Comparison of ENCODE assay signal across 8 mouse cellular contexts in genomic region chr13:84221820-84222681, GRCm38 (mm10). TPM values are rescaled to one million over a fixed set of nuclear protein-coding genes. Genes with fewer than 3 reads are reported as not detected.
DNase-seq lines count a peak whose midpoint lies in the region; ATAC-seq and TF ChIP-seq lines count a peak whose summit lies in the region.

Gene Tmem161b, plus strand, starts transcription at chr13:84222296.

- no peak for TF ChIP-seq CTCF in MEL (IDR thresholded peaks at IDR 0.05 in 2 of 3, conservative IDR thresholded peaks at IDR 0.05 in 1 of 3; ENCODE audit: control insufficient read depth in 1 of 3, insufficient read depth in 1 of 3, low read depth in 2 of 3, low read length in 3 of 3, poor library complexity in 1 of 3, severe bottlenecking in 1 of 3)
- TF ChIP-seq CTCF in cerebellum, adult 2 months (IDR thresholded peaks at IDR 0.05; ENCODE audit: borderline replicate concordance, insufficient read depth, low read depth, low read length): no peak
- TF ChIP-seq CTCF in forebrain, postnatal 0 days (IDR thresholded peaks at IDR 0.05; ENCODE audit: low read depth): peak; percentile 11; the same call in 1 of the 2 replicates

- no peak for TF ChIP-seq EP300 in MEL (IDR thresholded peaks at IDR 0.05; ENCODE audit: low read depth in 1 of 2, low read length in 2 of 2)

- under 1% methylated on average over 52 of the region's 52 CpGs for WGBS in cerebellum, adult 2 months
- 2% methylated on average over 50 of the region's 52 CpGs for WGBS in forebrain, postnatal 0 days
- WGBS in lung, embryonic 15.5 days: under 1% methylated on average over 44 of the region's 52 CpGs

- peak; percentile 48 to 93 for TF ChIP-seq POLR2A in MEL (IDR thresholded peaks at IDR 0.05; ENCODE audit: control insufficient read depth in 1 of 2, insufficient read depth in 1 of 2, low read depth in 1 of 2, low read length in 2 of 2, poor library complexity in 1 of 2)
- peak; percentile 63; the same call in 1 of the 2 replicates for TF ChIP-seq POLR2A in cerebellum, adult 2 months (IDR thresholded peaks at IDR 0.05; ENCODE audit: borderline replicate concordance, insufficient read depth, low read length)

- peaks cover 31% of the 10 kb centered on the region for H3K79me2 ChIP-seq in MEL (ENCODE audit: control insufficient read depth, insufficient read depth, low read length, poor library complexity)

- DNase-seq in MEL (ENCODE audit: low read depth, low spot score): peak; percentile 96
- DNase-seq in cerebellum, adult 2 months: peak; percentile 91 to 94
- peak; percentile 89 for DNase-seq in forebrain, postnatal 0 days
- peak; percentile 90 for DNase-seq in heart, postnatal 4 days
- peak; percentile 86 to 87 for DNase-seq in layer of hippocampus, adult 8-10 months (ENCODE audit: low spot score in 2 of 2)
- peak; percentile 90 for DNase-seq in ovary, adult 18-20 months (ENCODE audit: low spot score)
- DNase-seq in thymus, postnatal 0 days (ENCODE audit: low spot score): peak; percentile 86

- ATAC-seq in forebrain, postnatal 0 days: peak; percentile 97
- peak; percentile 99 for ATAC-seq in lung, embryonic 15.5 days (ENCODE audit: borderline replicate concordance, extremely low read depth, low FRiP score, low TSS enrichment)

- peak within 1 kb of the TSS; percentile 90 for H3K4me2 ChIP-seq in forebrain, postnatal 0 days (ENCODE audit: low read depth)
- H3K4me2 ChIP-seq in lung, embryonic 15.5 days: peak within 1 kb of the TSS; percentile 88

- no peak for TF ChIP-seq RAD21 in MEL (IDR thresholded peaks at IDR 0.05; ENCODE audit: low read depth, low read length)

- H3K4me3 ChIP-seq in MEL (ENCODE audit: control insufficient read depth in 1 of 2, insufficient read depth in 1 of 2, low read depth in 2 of 2, low read length in 2 of 2): peak within 1 kb of the TSS; percentile 97 to 98
- peak within 1 kb of the TSS; percentile 99 for H3K4me3 ChIP-seq in cerebellum, adult 2 months (replicated peaks; ENCODE audit: insufficient read depth, low read depth, low read length)
- peak within 1 kb of the TSS; percentile 81 for H3K4me3 ChIP-seq in forebrain, postnatal 0 days (ENCODE audit: low read depth, low read length)
- H3K4me3 ChIP-seq in lung, embryonic 15.5 days: peak within 1 kb of the TSS; percentile 84

- no peaks in the 10 kb centered on the region for H3K9me3 ChIP-seq in MEL (replicated peaks; ENCODE audit: insufficient read depth, low read length)
- no peaks in the 10 kb centered on the region for H3K9me3 ChIP-seq in forebrain, postnatal 0 days (ENCODE audit: low read length)
- H3K9me3 ChIP-seq in lung, embryonic 15.5 days: no peaks in the 10 kb centered on the region

- no peaks in the 10 kb centered on the region for H3K27me3 ChIP-seq in MEL (ENCODE audit: control insufficient read depth in 1 of 2, insufficient read depth in 2 of 2, low read length in 2 of 2)
- H3K27me3 ChIP-seq in cerebellum, adult 2 months (ENCODE audit: control insufficient read depth, insufficient read depth, low read length): no peaks in the 10 kb centered on the region
- H3K27me3 ChIP-seq in forebrain, postnatal 0 days (ENCODE audit: insufficient read depth, low read length): no peaks in the 10 kb centered on the region
- no peaks in the 10 kb centered on the region for H3K27me3 ChIP-seq in lung, embryonic 15.5 days

- peak within 1 kb of the TSS; percentile 90 for H3K9ac ChIP-seq in MEL (ENCODE audit: control insufficient read depth, low read depth, low read length, poor library complexity, severe bottlenecking)
- H3K9ac ChIP-seq in forebrain, postnatal 0 days: peak within 1 kb of the TSS; percentile 77
- peak within 1 kb of the TSS; percentile 81 for H3K9ac ChIP-seq in lung, embryonic 15.5 days

- peaks cover 3 to 6% of the 10 kb centered on the region in 2 experiments; a peak in 3 of 4 replicates for H3K4me1 ChIP-seq in MEL (ENCODE audit: control insufficient read depth in 1 of 2, insufficient read depth in 2 of 2, low read length in 2 of 2)
- H3K4me1 ChIP-seq in cerebellum, adult 2 months (ENCODE audit: control insufficient read depth, insufficient read depth, low read length): no peaks in the 10 kb centered on the region; the same call in 1 of the 2 replicates
- H3K4me1 ChIP-seq in forebrain, postnatal 0 days (ENCODE audit: insufficient read depth): peaks cover 19% of the 10 kb centered on the region
- H3K4me1 ChIP-seq in lung, embryonic 15.5 days: peaks cover 12% of the 10 kb centered on the region

- H3K27ac ChIP-seq in MEL (ENCODE audit: control insufficient read depth, low read depth, low read length): peak within 1 kb of the TSS; percentile 74
- peak within 1 kb of the TSS; percentile 87 for H3K27ac ChIP-seq in cerebellum, adult 2 months (ENCODE audit: insufficient read depth, low read length)
- H3K27ac ChIP-seq in forebrain, postnatal 0 days (ENCODE audit: low read depth, low read length): peak within 1 kb of the TSS; percentile 89
- peak within 1 kb of the TSS; percentile 78 for H3K27ac ChIP-seq in lung, embryonic 15.5 days

- H3K36me3 ChIP-seq in MEL (ENCODE audit: control insufficient read depth in 1 of 2, insufficient read depth in 2 of 2, low read length in 2 of 2): peaks cover 0 to 31% of the 10 kb centered on the region in 2 experiments; a peak in 2 of 4 replicates
- H3K36me3 ChIP-seq in forebrain, postnatal 0 days (ENCODE audit: insufficient read depth): no peaks in the 10 kb centered on the region
- no peaks in the 10 kb centered on the region for H3K36me3 ChIP-seq in lung, embryonic 15.5 days

TF ChIP-seq in MEL, 35 proteins besides CTCF, POLR2A, EP300 and RAD21:
- TF ChIP-seq E2F4 (IDR thresholded peaks at IDR 0.05; ENCODE audit: borderline replicate concordance, low read depth, low read length): 0 out of 2 replicates have a peak, but pooled peaks have one; percentile 12
- TF ChIP-seq ELF1 (IDR thresholded peaks at IDR 0.05; ENCODE audit: low read depth, low read length): peak; percentile 90
- TF ChIP-seq ETS1 (IDR thresholded peaks at IDR 0.05; ENCODE audit: low read depth, low read length): peak; percentile 12; the same call in 1 of the 2 replicates
- TF ChIP-seq HCFC1 (IDR thresholded peaks at IDR 0.05; ENCODE audit: low read depth, low read length): peak; percentile 88
- TF ChIP-seq RCOR1 (IDR thresholded peaks at IDR 0.05; ENCODE audit: low read depth, low read length): no peak
- peak; percentile 51; the same call in 1 of the 2 replicates for TF ChIP-seq POLR2AphosphoS2 (IDR thresholded peaks at IDR 0.05; ENCODE audit: low read length)
- 0 out of 2 replicates have a peak, but pooled peaks have one; percentile 7 for TF ChIP-seq MYC (IDR thresholded peaks at IDR 0.05; ENCODE audit: low read depth, low read length)
- peak; percentile 79 for TF ChIP-seq NRF1 (IDR thresholded peaks at IDR 0.05; ENCODE audit: insufficient read depth, low read depth, low read length, poor library complexity, severe bottlenecking)
- TF ChIP-seq MEF2A (IDR thresholded peaks at IDR 0.05; ENCODE audit: extremely low read depth, insufficient replicate concordance, low read depth, low read length, poor library complexity, severe bottlenecking): no peak
- peak; percentile 67; the same call in 1 of the 2 replicates for TF ChIP-seq TBP (IDR thresholded peaks at IDR 0.05; ENCODE audit: low read depth, low read length)
- TF ChIP-seq USF1 (IDR thresholded peaks at IDR 0.05; ENCODE audit: low read depth, low read length): peak; percentile 49; the same call in 1 of the 2 replicates
- peak; percentile 59 for TF ChIP-seq KAT2A (conservative IDR thresholded peaks at IDR 0.05; ENCODE audit: low read depth, low read length)
- TF ChIP-seq SIN3A (IDR thresholded peaks at IDR 0.05; ENCODE audit: low read length): peak; percentile 23
- TF ChIP-seq NELFE (IDR thresholded peaks at IDR 0.05; ENCODE audit: low read depth, low read length): peak; percentile 84
- 0 out of 2 replicates have a peak, but pooled peaks have one; percentile 38 for TF ChIP-seq MAZ (IDR thresholded peaks at IDR 0.05; ENCODE audit: low read depth, low read length)
- peak; percentile 6; the same call in 1 of the 2 replicates for TF ChIP-seq MAX (IDR thresholded peaks at IDR 0.05; ENCODE audit: low read length)
- TF ChIP-seq GATA1 (IDR thresholded peaks at IDR 0.05; ENCODE audit: low read depth, low read length): no peak
- TF ChIP-seq MXI1 (IDR thresholded peaks at IDR 0.05; ENCODE audit: low read depth, low read length): no peak; the same call in 1 of the 2 replicates

RNA-seq across cellular contexts. Expression of gene Tmem161b, which starts in this region (rescaled TPM):
- total RNA-seq in MEL (2012; rRNA removed): 14.5 and 16.7 TPM in 2 replicates
- 10 to 100 TPM in 1 of 2 experiments, not detected in 1; 10.9 TPM for polyA plus RNA-seq in MEL (2012; ENCODE audit: insufficient read depth in 1 of 2, insufficient read length in 2 of 2, low read depth in 1 of 2, low replicate concordance in 2 of 2, missing spikeins in 1 of 2)
- 28.6 and 31.4 TPM in 2 replicates for polyA plus RNA-seq in cerebellum, adult 2 months (2012; rRNA removed)
- 32.1 and 35.6 TPM in 2 replicates for total RNA-seq in forebrain, postnatal 0 days (2014; rRNA removed)
- 20.4 and 22.2 TPM in 2 replicates for polyA plus RNA-seq in forebrain, postnatal 0 days (2015; fragmentation: Nextera tagmentation; extraction: Ambion mirVana)
- 10 to 100 TPM; 19.6 to 27.1 TPM for total RNA-seq in heart, postnatal 4 days (2021)
- total RNA-seq in layer of hippocampus, adult 8-10 months (2022): 10 to 100 TPM; 32.0 to 44.4 (median 33.3) TPM
- polyA plus RNA-seq in lung, embryonic 15.5 days (2015; fragmentation: Nextera tagmentation; extraction: Ambion mirVana): 11.3 and 12.6 TPM in 2 replicates
- 16.2 and 16.6 TPM in 2 replicates for polyA plus RNA-seq in thymus, postnatal 0 days (2015; fragmentation: Nextera tagmentation; extraction: Ambion mirVana)

Comparison
In these comparisons a context has a peak if more than half of its experiments do, and no peak if none do; other contexts are left out.
1. Peak in every context shown above with its lines: DNase-seq, ATAC-seq, H3K4me3 ChIP-seq and H3K27ac ChIP-seq.